Mouse (Mus musculus) liver, embryonic 14.5 days (tissue): ENCODE measurements at regions not wholly inside any gene's neighbourhood (a gene's known extent, or its start where the extent isn't known, plus 50 kb on each side); places are given as distances from the start of the nearest gene placed in this dataset.

Source experiments
- CTCF ChIP-seq: IDR thresholded peaks from 2 replicates; pipeline ENCODE4 v1.5.1; 2016; ENCODE audit warnings: antibody characterized with exemption, low read depth, control low read depth
- EP300 ChIP-seq: IDR thresholded peaks from 2 replicates; pipeline ENCODE4 v1.6.1; 2016; ENCODE audit warnings: antibody characterized with exemption, low read depth

GRCm38 (mm10) chr7:36913304-36913703 lies 215.4 kb downstream of the Tshz3 start:
- TF ChIP-seq CTCF (no peak), EP300 (no peak)
